Mouse (Mus musculus): ENCODE results near the gene Olfr827. TPM values are rescaled to one million over a fixed set of nuclear protein-coding genes. Genes with fewer than 3 reads are reported as not detected.

Gene Olfr827
- total RNA-seq (2022) = not detected

GRCm38 (mm10) chr10:130214303-130214702 is at the start of gene Olfr827:
Olfr827 (minus strand) TSS chr10:130214403.
- DNase-seq (ENCODE audit: low spot score in 2 of 2) = no peak

GRCm38 (mm10) chr10:130263203-130263602 is 49.0 kb upstream of the Olfr827 start:
- DNase-seq (ENCODE audit: low spot score in 2 of 2) = no peak

- no peak for DNase-seq (ENCODE audit: low spot score in 2 of 2)
Observed at GRCm38 (mm10) chr10:130259483-130259882, 45.3 kb upstream of the Olfr827 start.

- no peak for DNase-seq (ENCODE audit: low spot score in 2 of 2)
Observed at GRCm38 (mm10) chr10:130244271-130244670, 30.1 kb upstream of the Olfr827 start.

- DNase-seq (ENCODE audit: low spot score in 2 of 2) = no peak
Observed at GRCm38 (mm10) chr10:130238318-130239209, 24.4 kb upstream of the Olfr827 start.

- DNase-seq (ENCODE audit: low spot score in 2 of 2) = no peak
Observed at GRCm38 (mm10) chr10:130234576-130234975, 20.4 kb upstream of the Olfr827 start.

- DNase-seq (ENCODE audit: low spot score in 2 of 2) = no peak
Observed at GRCm38 (mm10) chr10:130232117-130232516, 17.9 kb upstream of the Olfr827 start.

GRCm38 (mm10) chr10:130229584-130229983 is 15.4 kb upstream of the Olfr827 start:
- no peak for DNase-seq (ENCODE audit: low spot score in 2 of 2)

GRCm38 (mm10) chr10:130228246-130228645 is 14.0 kb upstream of the Olfr827 start:
- DNase-seq (ENCODE audit: low spot score in 2 of 2) = no peak

DNA sequence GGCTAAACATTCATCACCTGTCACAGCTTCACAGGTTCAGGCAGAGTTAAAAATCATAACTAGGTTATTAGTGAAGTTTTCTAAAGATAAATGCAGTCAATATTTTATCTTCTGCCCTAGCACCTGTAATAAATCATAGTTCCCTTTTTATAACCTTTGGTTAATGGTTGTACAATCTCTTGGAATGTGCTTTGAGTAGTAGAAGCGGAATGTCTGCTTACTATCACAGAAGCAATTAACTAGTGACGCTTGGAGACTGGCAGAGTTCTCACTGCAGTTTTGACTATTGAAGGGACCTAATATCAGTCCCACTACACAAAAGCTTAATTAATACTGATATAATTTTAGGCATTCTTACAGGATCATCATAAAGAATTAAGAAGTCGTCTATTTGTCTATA is 10.8 kb upstream of the Olfr827 start:
- DNase-seq (ENCODE audit: low spot score in 2 of 2) = no peak

- no peak for DNase-seq (ENCODE audit: low spot score in 2 of 2)
Observed at GRCm38 (mm10) chr10:130184086-130184485, 30.1 kb downstream of the Olfr827 start, which contains the start of gene Olfr826. Olfr826 (minus strand) TSS chr10:130184186.

GRCm38 (mm10) chr10:130166666-130167065 is 47.5 kb downstream of the Olfr827 start, which contains the start of gene Olfr825:
Olfr825 (minus strand) TSS chr10:130166766.
- DNase-seq (ENCODE audit: low spot score in 2 of 2) = no peak

GRCm38 (mm10) chr10:130165196-130165595 is 49.0 kb downstream of the Olfr827 start:
- no peak for DNase-seq (ENCODE audit: low spot score in 2 of 2)

Other genes with a start within 250 kb of the Olfr827 start
- gene Olfr819, start 247.1 kb downstream of the Olfr827 start, total RNA-seq (2022) = not detected
- not detected for gene Olfr247, start 238.3 kb downstream of the Olfr827 start, total RNA-seq (2022)
- gene Gm10310, start 229.3 kb downstream of the Olfr827 start, total RNA-seq (2022) = not detected
- not detected for gene Olfr820, start 201.8 kb downstream of the Olfr827 start, total RNA-seq (2022)
- not detected for gene Olfr821, start 184.1 kb downstream of the Olfr827 start, total RNA-seq (2022)
- gene Olfr822, start 143.2 kb downstream of the Olfr827 start, total RNA-seq (2022) = not detected
- gene Olfr823, start 99.0 kb downstream of the Olfr827 start, total RNA-seq (2022) = not detected
- not detected for gene Olfr824, start 84.4 kb downstream of the Olfr827 start, total RNA-seq (2022)
- not detected for gene Olfr825, start 47.6 kb downstream of the Olfr827 start, total RNA-seq (2022)
- gene Olfr826, start 30.2 kb downstream of the Olfr827 start, total RNA-seq (2022) = not detected
- not detected for gene Neurod4, start 65.8 kb upstream of the Olfr827 start, total RNA-seq (2022)
- under 1 TPM; 0.19 to 0.27 (median 0.24) TPM for gene Tespa1, start 108.5 kb upstream of the Olfr827 start, total RNA-seq (2022)
- not detected for gene Vmn2r84, start 179.9 kb upstream of the Olfr827 start, total RNA-seq (2022)
- gene Vmn2r85, start 215.3 kb upstream of the Olfr827 start, total RNA-seq (2022) = not detected
- not detected for gene Vmn2r86, start 241.6 kb upstream of the Olfr827 start, total RNA-seq (2022)

Measured in gastrocnemius, adult 8-10 months (tissue).